Comparison of ENCODE assay signal across 22 mouse cellular contexts in genomic region chr8:78086361-78086760, GRCm38 (mm10).
"Had no signal": no experiment of that assay in that cellular context is flagged by ENCODE, and none has a peak within 500 bp of the region (broad histone marks: within the 10 kb centered on the region; RNA-seq: fewer than 3 reads in every experiment).

No protein-coding gene starts in this region.

- DNase-seq: kidney, adult 2 months; kidney, postnatal 25 days; layer of hippocampus, adult 9-11 months; liver; lung, embryonic 14.5 days; right cerebral cortex, adult 18-20 months; right cerebral cortex, postnatal 14 days; right cerebral cortex, postnatal 4 days; thymus, postnatal 25 days had no signal

- ATAC-seq: intestine, postnatal 0 days; liver, embryonic 12.5 days; midbrain, embryonic 15.5 days had no signal

- H3K9me3 ChIP-seq: limb, embryonic 10.5 days; liver, embryonic 12.5 days; liver, embryonic 15.5 days; midbrain, embryonic 12.5 days; midbrain, embryonic 15.5 days; neural tube, embryonic 12.5 days; neural tube, embryonic 15.5 days had no signal

- H3K4me3 ChIP-seq: layer of hippocampus, adult 2 months; limb, embryonic 10.5 days; limb, embryonic 13.5 days; liver, embryonic 12.5 days; liver, embryonic 15.5 days; midbrain, embryonic 12.5 days; midbrain, embryonic 15.5 days; neural tube, embryonic 12.5 days; neural tube, embryonic 15.5 days had no signal

- H3K4me2 ChIP-seq: limb, embryonic 13.5 days; liver, embryonic 12.5 days; liver, embryonic 15.5 days; lung, embryonic 14.5 days; midbrain, embryonic 12.5 days; midbrain, embryonic 15.5 days; neural tube, embryonic 12.5 days; neural tube, embryonic 15.5 days had no signal

- H3K9ac ChIP-seq: limb, embryonic 13.5 days; liver, embryonic 12.5 days; liver, embryonic 15.5 days; lung, embryonic 14.5 days; midbrain, embryonic 12.5 days; midbrain, embryonic 15.5 days; neural tube, embryonic 12.5 days; neural tube, embryonic 15.5 days had no signal

- H3K27ac ChIP-seq: kidney, postnatal 0 days; layer of hippocampus, adult 2 months; limb, embryonic 10.5 days; limb, embryonic 13.5 days; liver, embryonic 12.5 days; liver, embryonic 15.5 days; macrophage; midbrain, embryonic 12.5 days; midbrain, embryonic 15.5 days; neural tube, embryonic 12.5 days; neural tube, embryonic 15.5 days; stomach, postnatal 0 days had no signal

- H3K27me3 ChIP-seq: limb, embryonic 13.5 days; liver, embryonic 12.5 days; liver, embryonic 15.5 days; midbrain, embryonic 12.5 days; midbrain, embryonic 15.5 days; neural tube, embryonic 12.5 days; neural tube, embryonic 15.5 days had no signal

- H3K36me3 ChIP-seq: limb, embryonic 10.5 days; limb, embryonic 13.5 days; liver, embryonic 12.5 days; liver, embryonic 15.5 days; midbrain, embryonic 12.5 days; midbrain, embryonic 15.5 days; neural tube, embryonic 12.5 days; neural tube, embryonic 15.5 days had no signal

- H3K4me1 ChIP-seq: limb, embryonic 10.5 days; limb, embryonic 13.5 days; liver, embryonic 12.5 days; liver, embryonic 15.5 days; midbrain, embryonic 12.5 days; midbrain, embryonic 15.5 days; neural tube, embryonic 12.5 days; neural tube, embryonic 15.5 days had no signal
